Mouse (Mus musculus): ENCODE measurements around the gene Nup133. TPM values are rescaled to one million over a fixed set of nuclear protein-coding genes. Genes with fewer than 3 reads are reported as not detected.
A peak's percentile ranks its signal among the peaks of the same experiment; 100 is the strongest.
"Not testable (repeated sequence)": the region's sequence is repeated elsewhere in the genome, so short reads cannot be mapped to it uniquely, and the experiment has no call there.

Gene Nup133
- polyA plus RNA-seq (2012; rRNA removed) = 20.2 and 20.5 TPM in 2 replicates

GRCm38 (mm10) chr8:123948942-123949685 is at the start of gene Nup133:
Nup133 (minus strand) TSS chr8:123949265.
- DNase-seq (ENCODE audit: extremely low spot score in 1 of 2, low spot score in 1 of 2) = peak; percentile 97 to 100

- DNase-seq (ENCODE audit: extremely low spot score in 1 of 2, low spot score in 1 of 2) = no peak
Measured at GRCm38 (mm10) chr8:123993997-123994396, 44.9 kb upstream of the Nup133 start.

GRCm38 (mm10) chr8:123993597-123993996 is 44.5 kb upstream of the Nup133 start:
- DNase-seq (ENCODE audit: extremely low spot score in 1 of 2, low spot score in 1 of 2) = no peak

- no peak for DNase-seq (ENCODE audit: extremely low spot score in 1 of 2, low spot score in 1 of 2)
Measured at GRCm38 (mm10) chr8:123992587-123992986, 43.5 kb upstream of the Nup133 start.

- DNase-seq (ENCODE audit: extremely low spot score in 1 of 2, low spot score in 1 of 2) = no peak
Measured at GRCm38 (mm10) chr8:123990277-123991049, 41.4 kb upstream of the Nup133 start.

- no peak for DNase-seq (ENCODE audit: extremely low spot score in 1 of 2, low spot score in 1 of 2)
Measured at GRCm38 (mm10) chr8:123989128-123989527, 40.1 kb upstream of the Nup133 start.

- DNase-seq (ENCODE audit: extremely low spot score in 1 of 2, low spot score in 1 of 2) = no peak
Measured at GRCm38 (mm10) chr8:123988605-123989038, 39.6 kb upstream of the Nup133 start.

GRCm38 (mm10) chr8:123982826-123983400 is 33.8 kb upstream of the Nup133 start, which contains the start of gene Abcb10:
Abcb10 (minus strand) TSS chr8:123983122.
- peak; percentile 31 to 76 for DNase-seq (ENCODE audit: extremely low spot score in 1 of 2, low spot score in 1 of 2)

- no peak for DNase-seq (ENCODE audit: extremely low spot score in 1 of 2, low spot score in 1 of 2)
Measured at GRCm38 (mm10) chr8:123982291-123982793, 33.3 kb upstream of the Nup133 start.

- DNase-seq (ENCODE audit: extremely low spot score in 1 of 2, low spot score in 1 of 2) = peak in 1 of 2 experiments; percentile 51
Measured at GRCm38 (mm10) chr8:123981674-123982073, 32.6 kb upstream of the Nup133 start.

GRCm38 (mm10) chr8:123980239-123980638 is 31.2 kb upstream of the Nup133 start:
- DNase-seq (ENCODE audit: extremely low spot score in 1 of 2, low spot score in 1 of 2) = no peak

- DNase-seq (ENCODE audit: extremely low spot score in 1 of 2, low spot score in 1 of 2) = no peak
Measured at GRCm38 (mm10) chr8:123978926-123979325, 29.9 kb upstream of the Nup133 start.

GRCm38 (mm10) chr8:123978166-123978838 is 29.2 kb upstream of the Nup133 start:
- DNase-seq (ENCODE audit: extremely low spot score in 1 of 2, low spot score in 1 of 2) = no peak

GRCm38 (mm10) chr8:123977499-123977898 is 28.4 kb upstream of the Nup133 start:
- DNase-seq (ENCODE audit: extremely low spot score in 1 of 2, low spot score in 1 of 2) = no peak

- no peak for DNase-seq (ENCODE audit: extremely low spot score in 1 of 2, low spot score in 1 of 2)
Measured at GRCm38 (mm10) chr8:123973495-123973894, 24.4 kb upstream of the Nup133 start.

GRCm38 (mm10) chr8:123966896-123967295 is 17.8 kb upstream of the Nup133 start:
- no peak for DNase-seq (ENCODE audit: extremely low spot score in 1 of 2, low spot score in 1 of 2)

- no peak for DNase-seq (ENCODE audit: extremely low spot score in 1 of 2, low spot score in 1 of 2)
Measured at GRCm38 (mm10) chr8:123961371-123961770, 12.3 kb upstream of the Nup133 start.

- not testable (repeated sequence) for DNase-seq (ENCODE audit: extremely low spot score in 1 of 2, low spot score in 1 of 2)
Measured at GRCm38 (mm10) chr8:123960556-123960955, 11.5 kb upstream of the Nup133 start.

- no peak for DNase-seq (ENCODE audit: extremely low spot score in 1 of 2, low spot score in 1 of 2)
Measured at GRCm38 (mm10) chr8:123960056-123960455, 11.0 kb upstream of the Nup133 start.

- DNase-seq (ENCODE audit: extremely low spot score in 1 of 2, low spot score in 1 of 2) = no peak
Measured at GRCm38 (mm10) chr8:123959473-123959872, 10.4 kb upstream of the Nup133 start.

All from frontal cortex, adult 2 months (tissue).